Mouse (Mus musculus) midbrain, embryonic 16.5 days (tissue): ENCODE results near the gene Osbpl2. TPM values are rescaled to one million over a fixed set of nuclear protein-coding genes. Genes with fewer than 3 reads are reported as not detected.
"Not testable (repeated sequence)": the region's sequence is repeated elsewhere in the genome, so short reads cannot be mapped to it uniquely, and the experiment has no call there.

Experiments used
- ATAC-seq: fragments of 200-750 bp; cut with Nextera tagmentation; 2 replicates; pipeline ENCODE4 v1.8.0; 2017; ENCODE audit warnings: moderate TSS enrichment
- H3K27ac ChIP-seq: fragments of 300-500 bp; sonication (generic); 2 replicates; pipeline ENCODE4 v1.5.1; 2014; ENCODE audit warnings: mild to moderate bottlenecking, low read length, mixed read lengths
- H3K27me3 ChIP-seq: fragments of 300-500 bp; sonication (generic); 2 replicates; pipeline ENCODE4 v1.6.1; 2014; ENCODE audit warnings: low read depth, low read length, mixed read lengths; ENCODE audit not compliant: control insufficient read depth, insufficient read depth
- H3K36me3 ChIP-seq: fragments of 300-500 bp; sonication (generic); 2 replicates; pipeline ENCODE4 v1.6.1; 2014; ENCODE audit warnings: mild to moderate bottlenecking, low read length, moderate library complexity, mixed read lengths; ENCODE audit not compliant: control insufficient read depth, insufficient read depth
- H3K4me1 ChIP-seq: fragments of 300-500 bp; sonication (generic); 2 replicates; pipeline ENCODE4 v1.6.1; 2014; ENCODE audit warnings: mild to moderate bottlenecking, low read length, mixed read lengths; ENCODE audit not compliant: control insufficient read depth, insufficient read depth
- H3K4me2 ChIP-seq: fragments of 300-500 bp; sonication (generic); 2 replicates; pipeline ENCODE4 v1.6.1; 2014; ENCODE audit warnings: mild to moderate bottlenecking, low read length, mixed read lengths
- H3K4me3 ChIP-seq: fragments of 300-500 bp; sonication (generic); 2 replicates; pipeline ENCODE4 v1.5.1; 2014; ENCODE audit warnings: low read depth, mild to moderate bottlenecking, low read length, moderate library complexity, mixed read lengths
- H3K9ac ChIP-seq: fragments of 300-500 bp; sonication (generic); 2 replicates; pipeline ENCODE4 v1.6.1; 2014; ENCODE audit warnings: low read depth, low read length, mixed read lengths
- H3K9me3 ChIP-seq: fragments of 300-500 bp; sonication (generic); replicated peaks from 2 replicates; pipeline ENCODE4 v1.6.1; 2014; ENCODE audit warnings: mild to moderate bottlenecking, low read length, mixed read lengths; ENCODE audit not compliant: control insufficient read depth, poor library complexity, severe bottlenecking
- WGBS: fragments of 180-500 bp; shearing (Covaris S2); extraction: QIAGEN DNeasy Blood & Tissue Kit; methylation state at CpG from one replicate; pipeline ENCODE4 v1.1.7; 2014; 5-methylcytosine and 5-hydroxymethylcytosine counted together
- polyA plus RNA-seq: library from polyadenylated mRNA; unstranded; fragments of >200 nt; fragmentation: Nextera tagmentation; extraction: Ambion mirVana; gene quantifications from 2 replicates; pipeline ENCODE4 v1.2.1, GENCODE M21; 2015

The Osbpl2 gene
- polyA plus RNA-seq, 1 experiment from 2014 or later: 76.1 TPM

DNA sequence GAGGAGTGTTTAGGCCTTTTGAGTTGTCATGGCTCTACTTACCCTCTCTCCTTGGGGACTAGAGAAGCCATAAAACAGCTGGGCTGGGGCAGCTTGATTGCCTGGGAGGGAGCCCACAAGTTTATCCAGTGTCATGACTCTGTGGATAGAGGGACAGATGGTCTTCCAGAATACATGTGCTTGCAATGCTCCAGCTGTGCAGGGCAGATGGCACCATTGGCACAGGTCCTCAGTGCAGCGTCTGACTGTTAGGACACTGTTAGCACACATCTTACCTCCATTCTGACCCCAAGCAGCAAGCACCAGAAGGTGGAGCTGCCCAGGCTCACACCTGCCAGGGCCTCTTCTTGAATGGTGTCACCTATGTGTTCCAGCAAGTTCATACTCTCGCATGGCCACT is 46.7 kb downstream of the Osbpl2 start:
- H3K36me3 ChIP-seq: peaks cover 26% of the 10 kb centered on the region
- no peaks in the 10 kb centered on the region for H3K27me3 ChIP-seq
- H3K4me1 ChIP-seq: peaks cover 4% of the 10 kb centered on the region; the same call in 1 of the 2 replicates
- H3K9me3 ChIP-seq: no peaks in the 10 kb centered on the region
- no peak overlapping the region for H3K4me3 ChIP-seq
- H3K4me2 ChIP-seq: no peak overlapping the region
- no peak overlapping the region for H3K27ac ChIP-seq
- ATAC-seq: no peak
- no peak overlapping the region for H3K9ac ChIP-seq
- 78% methylated on average over 2 of the region's 2 CpGs for WGBS

DNA sequence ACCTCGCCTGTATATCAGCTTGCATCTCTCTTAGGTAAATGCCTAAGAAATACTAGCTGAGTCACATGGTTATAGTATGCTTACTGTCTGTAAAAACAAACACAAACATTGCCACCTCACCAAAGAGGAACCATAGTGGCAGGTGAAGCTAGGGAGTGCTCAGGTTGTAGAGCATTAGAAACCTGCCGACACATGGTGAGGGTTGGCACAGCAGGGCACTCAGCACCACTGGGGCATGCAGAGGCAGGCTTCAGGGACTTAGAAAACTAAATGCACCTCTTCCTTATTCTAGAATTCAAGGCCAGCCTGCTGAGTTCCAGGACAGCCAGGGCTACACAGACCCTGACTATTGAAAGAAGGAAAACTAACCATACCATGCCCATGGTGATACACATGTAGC is 47.8 kb downstream of the Osbpl2 start:
- no peak overlapping the region for H3K27ac ChIP-seq
- peaks cover 16% of the 10 kb centered on the region for H3K36me3 ChIP-seq
- no peak overlapping the region for H3K9ac ChIP-seq
- WGBS: 83% methylated on average over 2 of the region's 2 CpGs
- H3K27me3 ChIP-seq: no peaks in the 10 kb centered on the region
- H3K9me3 ChIP-seq: no peaks in the 10 kb centered on the region
- no peak overlapping the region for H3K4me2 ChIP-seq
- ATAC-seq: no peak
- peaks cover 6% of the 10 kb centered on the region; the same call in 1 of the 2 replicates for H3K4me1 ChIP-seq
- H3K4me3 ChIP-seq: no peak overlapping the region

DNA sequence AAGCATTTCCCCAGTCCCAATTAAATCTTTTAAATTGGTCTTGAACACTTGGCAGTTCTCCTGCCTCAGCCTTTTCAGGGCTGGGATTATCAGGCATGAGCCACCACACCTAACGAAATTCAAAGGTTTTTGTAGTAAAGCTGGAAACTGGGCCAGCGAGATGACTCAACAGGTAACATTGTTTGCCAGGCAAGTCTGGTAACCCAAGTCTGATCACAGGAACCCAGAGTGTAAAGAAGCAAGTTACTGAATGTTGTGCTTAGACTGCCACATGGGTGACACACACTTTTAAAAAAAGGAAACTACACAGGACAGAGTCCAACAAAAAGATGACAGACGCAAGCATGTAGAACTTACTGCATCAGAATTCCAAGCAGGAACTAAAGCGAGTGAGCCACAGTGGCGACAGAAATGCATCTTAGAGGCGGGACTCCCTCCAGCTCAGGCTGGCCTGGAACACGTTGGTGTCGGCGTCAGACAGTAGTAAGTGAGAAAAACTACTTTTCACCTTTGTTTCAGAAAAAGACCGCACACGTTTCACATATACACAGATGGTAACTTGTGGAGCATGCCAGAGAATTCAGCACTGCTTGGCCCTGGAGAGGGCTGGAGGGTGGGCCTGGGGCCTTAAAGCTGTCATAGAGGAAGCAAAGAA is 51.2 kb downstream of the Osbpl2 start:
- no peak overlapping the region for H3K27ac ChIP-seq
- no peak overlapping the region for H3K4me3 ChIP-seq
- 87% methylated on average over 11 of the region's 11 CpGs for whole genome bisulfite sequencing
- H3K4me1 ChIP-seq: peaks cover 22% of the 10 kb centered on the region
- no peaks in the 10 kb centered on the region for H3K27me3 ChIP-seq
- peaks cover 15% of the 10 kb centered on the region for H3K36me3 ChIP-seq
- no peak for ATAC-seq
- H3K9ac ChIP-seq: peak overlapping the region; percentile 71; the same call in 1 of the 2 replicates
- H3K9me3 ChIP-seq: no peaks in the 10 kb centered on the region
- H3K4me2 ChIP-seq: peak overlapping the region; percentile 67; the same call in 1 of the 2 replicates

DNA sequence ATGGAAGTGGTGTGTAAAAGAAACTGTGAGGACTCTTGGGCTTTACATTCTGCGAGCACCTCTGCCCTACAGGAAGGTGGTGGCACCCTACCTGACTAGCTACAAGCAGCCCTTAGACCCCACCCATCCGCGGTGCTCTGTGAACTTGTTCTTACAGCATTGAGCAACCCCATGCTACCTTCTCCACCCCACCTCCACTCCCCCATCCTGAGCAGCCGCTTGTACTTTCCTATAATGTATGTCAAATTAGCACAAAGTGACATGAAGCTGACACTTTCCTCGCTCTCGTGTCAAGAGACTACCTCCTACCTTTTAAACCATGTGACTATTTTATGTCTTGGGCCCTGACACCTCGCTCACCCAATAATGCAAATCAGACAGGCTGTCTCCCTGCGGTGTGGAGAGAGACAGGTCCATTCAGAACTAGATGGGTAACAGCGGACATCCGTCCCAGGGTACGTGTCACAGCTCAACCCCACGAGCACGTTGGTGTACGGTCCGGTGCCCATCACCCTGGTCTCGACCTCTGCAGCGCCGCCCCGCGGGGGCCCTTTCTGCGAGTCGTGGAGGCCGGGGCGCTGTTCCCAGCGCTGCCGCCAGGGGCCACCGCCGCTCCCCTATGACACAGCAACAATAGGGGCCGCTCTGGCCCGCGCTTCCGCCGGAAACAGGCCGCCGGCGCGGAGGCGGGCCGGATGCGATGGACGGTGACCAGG is 51.9 kb downstream of the Osbpl2 start, which contains the start of gene Adrm1:
Gene Adrm1, plus strand, starts transcription at position 680 of the 716 bp plus-strand sequence.
- peaks cover 22% of the 10 kb centered on the region for H3K4me1 ChIP-seq
- H3K4me3 ChIP-seq: peak within 1 kb of the TSS; percentile 95
- peak within 1 kb of the TSS; percentile 100 for H3K4me2 ChIP-seq
- no peaks in the 10 kb centered on the region for H3K9me3 ChIP-seq
- peak; percentile 99 for ATAC-seq
- peak within 1 kb of the TSS; percentile 98 for H3K9ac ChIP-seq
- H3K27ac ChIP-seq: peak within 1 kb of the TSS; percentile 90
- peaks cover 19% of the 10 kb centered on the region for H3K36me3 ChIP-seq
- WGBS: 6% methylated on average over 41 of the region's 41 CpGs
- no peaks in the 10 kb centered on the region for H3K27me3 ChIP-seq

DNA sequence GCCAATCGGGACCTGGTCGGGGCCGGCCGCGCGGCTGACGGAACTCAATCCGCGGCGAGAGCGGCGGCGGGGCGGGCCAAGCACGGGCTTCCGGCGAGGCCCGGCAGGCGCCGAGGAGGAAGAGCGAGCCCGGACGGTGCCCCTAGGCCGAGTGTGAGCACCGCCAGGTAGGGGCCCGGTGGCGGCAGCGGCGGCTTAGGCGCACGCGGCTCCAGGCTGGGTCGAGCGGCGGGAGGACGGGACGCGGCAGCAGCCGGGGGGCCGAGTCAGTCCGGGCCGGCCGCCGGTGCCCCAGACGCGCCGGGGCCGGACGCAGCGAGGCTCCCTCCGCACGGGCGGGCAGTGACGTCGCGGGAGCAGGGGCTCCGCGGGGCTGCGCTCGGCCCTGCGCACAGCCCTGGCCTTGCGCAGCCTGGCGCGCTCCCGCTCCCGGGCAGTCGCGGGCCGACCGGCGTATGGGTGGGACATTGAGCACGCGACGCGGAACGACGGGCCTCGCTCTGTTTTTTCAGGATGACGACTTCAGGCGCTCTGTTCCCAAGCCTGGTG is 52.5 kb downstream of the Osbpl2 start:
- peak overlapping the region; percentile 98 for H3K9ac ChIP-seq
- no peaks in the 10 kb centered on the region for H3K27me3 ChIP-seq
- peaks cover 22% of the 10 kb centered on the region for H3K36me3 ChIP-seq
- H3K4me2 ChIP-seq: peak overlapping the region; percentile 100
- under 1% methylated on average over 59 of the region's 80 CpGs for WGBS
- peaks cover 22% of the 10 kb centered on the region for H3K4me1 ChIP-seq
- peak overlapping the region; percentile 90 for H3K27ac ChIP-seq
- peak; percentile 72 for ATAC-seq
- peak overlapping the region; percentile 95 for H3K4me3 ChIP-seq
- H3K9me3 ChIP-seq: no peaks in the 10 kb centered on the region

DNA sequence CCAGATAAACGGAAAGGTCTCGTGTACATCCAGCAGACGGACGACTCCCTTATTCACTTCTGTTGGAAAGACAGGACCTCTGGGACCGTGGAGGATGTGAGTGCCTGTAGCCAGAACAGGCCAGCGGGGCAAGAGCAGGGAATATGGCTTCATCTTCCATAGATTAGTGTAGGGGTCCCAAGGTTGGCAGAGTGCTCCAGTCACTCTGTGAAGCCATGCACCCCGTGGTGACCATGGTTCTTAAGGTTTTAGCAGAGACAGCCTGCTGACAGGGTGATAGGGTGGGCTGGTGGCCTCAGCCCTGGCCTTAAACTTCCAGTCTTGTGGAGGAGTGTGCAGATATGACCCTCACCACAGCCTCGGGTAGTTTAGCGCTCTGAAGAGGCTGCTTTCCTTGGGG is 53.0 kb downstream of the Osbpl2 start:
- Histone ChIP-seq H3K4me3 (peak overlapping the region; percentile 95), H3K9ac (peak overlapping the region; percentile 98), H3K4me1 (peaks cover 22% of the 10 kb centered on the region), H3K27me3 (no peaks in the 10 kb centered on the region), H3K36me3 (peaks cover 25% of the 10 kb centered on the region), H3K4me2 (peak overlapping the region; percentile 100), H3K9me3 (no peaks in the 10 kb centered on the region), H3K27ac (no peak overlapping the region; the same call in none of the 2 replicates)
- WGBS: 4% methylated on average over 8 of the region's 9 CpGs
- no peak for ATAC-seq

DNA sequence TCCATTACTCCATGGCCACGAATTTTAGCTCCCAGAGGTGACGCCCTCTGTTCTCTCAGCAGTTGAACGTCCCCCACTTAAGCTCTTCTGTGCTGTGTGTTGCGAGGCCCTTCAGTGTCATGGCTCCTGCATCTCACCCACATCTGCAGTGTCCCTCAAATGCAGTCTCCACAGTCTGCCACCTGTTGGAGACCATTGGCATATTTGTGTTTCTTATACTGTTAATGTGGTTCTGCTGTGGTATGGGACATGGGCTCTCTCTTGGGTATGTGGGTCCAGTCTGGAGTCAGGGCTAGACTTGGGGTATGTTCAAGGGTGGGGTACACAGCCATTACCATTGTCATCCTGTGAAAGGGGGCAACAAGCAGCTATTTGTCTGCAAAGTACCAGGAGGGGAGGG is 54.1 kb downstream of the Osbpl2 start:
- Histone ChIP-seq H3K27me3 (no peaks in the 10 kb centered on the region), H3K9ac (no peak overlapping the region), H3K4me2 (peak overlapping the region; percentile 100), H3K4me1 (peaks cover 22% of the 10 kb centered on the region), H3K27ac (no peak overlapping the region), H3K36me3 (peaks cover 32% of the 10 kb centered on the region), H3K9me3 (no peaks in the 10 kb centered on the region), H3K4me3 (no peak overlapping the region)
- WGBS: 77% methylated on average over 4 of the region's 4 CpGs
- ATAC-seq: no peak

DNA sequence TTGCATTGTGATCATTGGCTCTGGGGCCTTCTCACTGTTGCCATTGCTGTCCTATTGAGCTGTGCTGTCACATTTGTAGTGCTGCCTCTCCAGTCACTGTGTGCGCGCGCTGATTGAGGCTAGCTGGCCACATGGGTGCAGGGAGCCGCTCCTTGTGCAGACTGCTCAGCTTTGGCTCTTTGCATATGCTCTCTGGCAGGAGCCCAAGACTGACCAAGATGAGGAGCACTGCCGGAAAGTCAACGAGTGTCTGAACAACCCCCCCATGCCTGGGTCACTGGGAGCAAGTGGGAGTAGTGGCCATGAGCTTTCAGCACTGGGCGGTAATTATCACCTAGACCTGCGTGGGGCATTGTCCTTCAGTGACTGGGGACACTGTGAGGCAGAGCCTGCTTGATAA is 54.6 kb downstream of the Osbpl2 start:
- H3K4me1 ChIP-seq: peaks cover 22% of the 10 kb centered on the region
- H3K27me3 ChIP-seq, H3K4me3 ChIP-seq, H3K9me3 ChIP-seq, ATAC-seq, H3K27ac ChIP-seq, H3K9ac ChIP-seq, H3K4me2 ChIP-seq: not testable (repeated sequence)
- peaks cover 34% of the 10 kb centered on the region for H3K36me3 ChIP-seq
- 90% methylated on average over 8 of the region's 8 CpGs for WGBS

DNA sequence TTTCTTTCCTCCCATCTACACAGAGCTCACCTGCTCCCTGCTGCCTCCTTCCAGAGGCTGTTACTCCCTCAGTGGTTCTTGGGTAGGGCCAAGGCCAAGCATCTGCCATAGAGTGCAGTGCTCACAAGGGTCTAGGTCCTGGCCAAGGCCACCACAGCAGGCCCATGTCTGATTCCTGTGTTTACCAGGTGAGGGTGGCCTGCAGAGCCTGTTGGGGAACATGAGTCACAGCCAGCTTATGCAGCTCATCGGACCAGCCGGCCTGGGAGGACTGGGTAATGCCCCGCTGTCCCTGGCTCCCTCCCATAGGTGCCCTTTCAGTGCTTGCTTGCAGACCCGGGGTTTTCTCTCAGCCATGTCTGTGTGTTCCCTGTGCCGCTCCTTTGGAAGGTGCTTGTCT is 55.0 kb downstream of the Osbpl2 start:
- no peak for ATAC-seq
- 94% methylated on average over 5 of the region's 5 CpGs for WGBS

More for the DNA sequence above, 55.0 kb downstream of the Osbpl2 start:
- H3K4me2 ChIP-seq: no peak overlapping the region
- H3K4me3 ChIP-seq: no peak overlapping the region
- H3K36me3 ChIP-seq: peaks cover 34% of the 10 kb centered on the region
- H3K27me3 ChIP-seq: no peaks in the 10 kb centered on the region
- H3K9me3 ChIP-seq: no peaks in the 10 kb centered on the region
- H3K27ac ChIP-seq: no peak overlapping the region
- peaks cover 22% of the 10 kb centered on the region for H3K4me1 ChIP-seq
- H3K9ac ChIP-seq: no peak overlapping the region
